Mouse (Mus musculus) adipocyte (in vitro differentiated cells): Measurements from ENCODE around the gene D330045A20Rik.
A peak's percentile ranks its signal among the peaks of the same experiment; 100 is the strongest.

Source experiments
- DNase-seq: peaks from one replicate; pipeline ENCODE4 v3.0.0-alpha.2; 2016; ENCODE audit warnings: low spot score

Gene D330045A20Rik

GRCm38 (mm10) chrX:139480022-139480894, at the start of gene D330045A20Rik:
TSS of gene D330045A20Rik (plus strand) at chrX:139480367.
- DNase-seq, result peak; percentile 16

- DNase-seq, result no peak
Observed at GRCm38 (mm10) chrX:139432550-139432949, 47.6 kb upstream of the D330045A20Rik start.

- no peak for DNase-seq
Observed at GRCm38 (mm10) chrX:139435202-139435601, 45.0 kb upstream of the D330045A20Rik start.

GRCm38 (mm10) chrX:139441057-139441456, 39.1 kb upstream of the D330045A20Rik start:
- DNase-seq, result peak; percentile 10

- no peak for DNase-seq
Observed at GRCm38 (mm10) chrX:139456812-139457211, 23.4 kb upstream of the D330045A20Rik start.

- DNase-seq, result no peak
Observed at GRCm38 (mm10) chrX:139482083-139482482, 1.9 kb downstream of the D330045A20Rik start.

GRCm38 (mm10) chrX:139484974-139485373, 4.8 kb downstream of the D330045A20Rik start:
- no peak for DNase-seq

GRCm38 (mm10) chrX:139516156-139516555, 36.0 kb downstream of the D330045A20Rik start:
- no peak for DNase-seq

GRCm38 (mm10) chrX:139519251-139519650, 39.1 kb downstream of the D330045A20Rik start:
- DNase-seq, result no peak

- no peak for DNase-seq
Observed at GRCm38 (mm10) chrX:139524303-139525091, 44.3 kb downstream of the D330045A20Rik start.

GRCm38 (mm10) chrX:139525724-139526123, 45.6 kb downstream of the D330045A20Rik start:
- no peak for DNase-seq

- DNase-seq, result no peak
Observed at GRCm38 (mm10) chrX:139526984-139527383, 46.8 kb downstream of the D330045A20Rik start.

- DNase-seq, result no peak
Observed at GRCm38 (mm10) chrX:139529678-139530077, 49.5 kb downstream of the D330045A20Rik start.

GRCm38 (mm10) chrX:139532293-139532692, 52.1 kb downstream of the D330045A20Rik start:
- no peak for DNase-seq

GRCm38 (mm10) chrX:139537641-139538397, 57.7 kb downstream of the D330045A20Rik start:
- DNase-seq, result no peak

- DNase-seq, result peak; percentile 24
Observed at GRCm38 (mm10) chrX:139543726-139544125, 63.6 kb downstream of the D330045A20Rik start.

GRCm38 (mm10) chrX:139550456-139550855, 70.3 kb downstream of the D330045A20Rik start:
- DNase-seq, result peak; percentile 62

GRCm38 (mm10) chrX:139552090-139552489, 71.9 kb downstream of the D330045A20Rik start:
- no peak for DNase-seq

GRCm38 (mm10) chrX:139562255-139562924, 82.2 kb downstream of the D330045A20Rik start:
- peak; percentile 64 for DNase-seq

- DNase-seq, result peak; percentile 75
Observed at GRCm38 (mm10) chrX:139562925-139563461, 82.8 kb downstream of the D330045A20Rik start, which contains the start of gene Rnf128. TSS of gene Rnf128 (plus strand) at chrX:139563316.

GRCm38 (mm10) chrX:139570054-139570453, 89.9 kb downstream of the D330045A20Rik start:
- no peak for DNase-seq
